Mouse (Mus musculus) mouse embryonic stem cell (cell line): ENCODE measurements around the gene Rhox6.
"Not testable (repeated sequence)": the region's sequence is repeated elsewhere in the genome, so short reads cannot be mapped to it uniquely, and the experiment has no call there.

Experiments
- in situ Hi-C, 2 experiments: fragments of 300-500 bp; cut with MboI; formaldehyde crosslinking; loops; 1 replicate in 1 of 2; 3 replicates in 1 of 2; pipeline ENCODE4 v1.14.3; 2019 to 2020; ENCODE audit warnings: low sequenced_read_pairs in 2 of 2, low pct_unique_long_range_greater_than_20kb in 1 of 2, mixed read lengths in 1 of 2; ENCODE audit not compliant: unreplicated experiment in 1 of 2

Gene Rhox6

GRCm38 (mm10) chrX:37826610-37827009 is at the start of gene Rhox6:
Rhox6 (plus strand) TSS chrX:37826910.
- in situ Hi-C loops = not testable (repeated sequence)

DNA sequence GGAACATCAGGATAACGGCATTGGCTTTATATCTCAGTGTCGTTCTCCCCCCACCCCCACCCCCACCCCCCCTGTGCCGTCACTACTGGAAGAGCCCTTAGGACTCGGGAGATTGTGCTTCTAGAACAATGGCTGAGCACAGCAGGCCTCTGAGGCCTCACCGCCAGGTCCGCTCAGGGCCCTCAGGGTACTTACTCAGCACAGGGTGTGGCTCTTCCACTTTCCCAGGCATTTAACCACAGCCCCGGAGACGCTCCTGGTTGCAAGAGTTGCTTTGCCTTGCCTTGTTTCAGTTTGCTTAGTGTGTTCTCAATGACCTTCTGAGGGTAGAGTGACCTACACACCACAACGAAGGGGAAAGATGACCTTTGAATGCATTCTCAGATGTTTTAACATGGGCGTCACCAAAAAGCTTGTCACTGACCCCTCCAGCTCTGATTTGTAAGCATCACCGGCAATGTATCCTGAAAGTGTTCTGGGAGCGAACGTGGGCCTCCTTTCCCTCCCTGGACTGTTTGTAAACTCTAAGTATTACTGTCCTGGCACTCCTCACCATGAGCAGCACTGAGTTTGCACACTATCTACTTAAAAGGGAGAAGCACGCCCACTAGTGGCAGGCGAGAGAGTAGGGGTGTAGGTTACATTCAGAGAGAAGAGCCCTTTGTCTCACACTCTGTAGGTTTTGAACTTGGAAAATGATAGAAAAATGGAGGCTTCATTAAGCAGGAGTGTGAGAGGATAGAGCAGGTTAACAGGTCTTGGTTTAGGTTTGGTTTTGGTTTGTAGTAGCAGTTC is 19.2 kb upstream of the Rhox6 start:
- in situ Hi-C loops = no loop called here

GRCm38 (mm10) chrX:37809396-37809795 is 17.3 kb upstream of the Rhox6 start:
- in situ Hi-C loops = no loop called here

GRCm38 (mm10) chrX:37811179-37811578 is 15.5 kb upstream of the Rhox6 start:
- in situ Hi-C loops = no loop called here

DNA sequence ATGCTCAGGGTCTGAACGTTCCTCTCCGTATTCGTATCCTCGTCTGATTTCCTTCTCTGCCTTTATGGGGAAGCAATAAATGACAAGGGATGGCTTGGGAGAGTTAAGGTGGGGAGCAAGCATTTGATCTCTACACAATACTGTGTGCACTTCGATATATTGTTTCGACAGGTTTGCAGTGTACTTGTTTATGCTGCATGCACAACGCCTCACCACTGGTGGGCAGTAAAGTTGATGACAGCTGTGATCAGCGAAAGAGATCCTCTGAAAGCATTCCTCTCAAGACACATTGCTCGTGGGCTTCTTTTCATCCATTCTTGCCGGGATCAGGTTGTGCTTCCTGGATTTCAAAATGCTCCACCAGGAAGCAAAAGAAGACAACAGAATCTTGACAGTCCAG is 11.0 kb upstream of the Rhox6 start:
- in situ Hi-C loops = no loop called here

GRCm38 (mm10) chrX:37831386-37831785 is 4.7 kb downstream of the Rhox6 start, which contains the start of gene Rhox7a:
Rhox7a (plus strand) TSS chrX:37831686.
- in situ Hi-C loops = not testable (repeated sequence)

- in situ Hi-C loops = no loop called here
Measured at GRCm38 (mm10) chrX:37871641-37872040, 44.9 kb downstream of the Rhox6 start.

GRCm38 (mm10) chrX:37878844-37879243 is 52.1 kb downstream of the Rhox6 start, which contains the start of gene Rhox8:
Rhox8 (minus strand) TSS chrX:37878944.
- in situ Hi-C loops = no loop called here
